Mouse (Mus musculus) bone marrow macrophage, adult 2 months (primary cell): Measurements from ENCODE around the gene Polr3h.

Experiments used
- CTCF ChIP-seq: IDR thresholded peaks from 2 replicates; pipeline ENCODE4 v1.5.1; 2012; ENCODE audit warnings: low read depth, mild to moderate bottlenecking, low read length, moderate library complexity
- POLR2A ChIP-seq: IDR thresholded peaks from 2 replicates; pipeline ENCODE4 v1.6.1; 2012; ENCODE audit warnings: mild to moderate bottlenecking, low read depth, low read length, borderline replicate concordance

GRCm38 (mm10) chr15:81845724-81846123 is 80.3 kb downstream of the Polr3h start:
- TF ChIP-seq CTCF (no peak), POLR2A (no peak)
